Mouse (Mus musculus): Measurements from ENCODE around the gene D630023F18Rik.

DNA sequence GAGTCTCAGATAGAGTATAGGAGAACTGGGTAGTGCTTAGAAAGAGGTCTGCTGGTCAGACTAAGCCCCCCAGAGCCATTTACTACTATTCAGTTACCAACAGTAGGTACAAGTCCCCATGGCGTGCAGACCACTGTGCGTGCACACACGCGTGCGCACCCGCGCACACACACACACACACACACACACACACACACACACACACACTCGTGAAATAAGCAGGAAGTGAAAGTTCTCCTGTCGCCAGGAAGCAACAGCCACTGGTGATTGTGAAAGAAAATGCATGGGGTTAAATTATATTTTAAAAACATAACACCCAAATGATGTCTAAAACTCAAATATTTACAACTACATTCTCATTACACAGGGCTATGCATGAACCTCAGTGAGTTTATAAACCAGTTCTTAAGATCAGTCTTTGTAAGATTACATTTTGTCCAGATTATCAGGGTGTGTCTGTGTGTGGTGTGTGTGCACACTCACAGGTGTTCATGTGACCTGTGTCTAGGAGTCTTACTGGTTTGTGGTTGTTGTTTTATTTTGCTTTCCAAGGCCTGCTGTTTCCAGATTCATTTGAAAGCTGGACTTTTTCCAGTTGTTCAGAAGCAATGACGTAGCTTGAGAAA, 15.2 kb downstream of the D630023F18Rik start:
- TF ChIP-seq CTCF (IDR thresholded peaks at IDR 0.05; ENCODE audit: borderline replicate concordance, control insufficient read depth, extremely low read depth, insufficient read depth, low read length, poor library complexity) (no peak), POLR2A (IDR thresholded peaks at IDR 0.05; ENCODE audit: control insufficient read depth, extremely low read depth, insufficient read depth, low read length, poor library complexity) (no peak)

Measured in thymus, adult 2 months (tissue).